Mouse (Mus musculus) neural tube, embryonic 12.5 days (tissue): ENCODE data around the gene Slc26a10. TPM values are rescaled to one million over a fixed set of nuclear protein-coding genes. Genes with fewer than 3 reads are reported as not detected.
"Not testable (repeated sequence)": the region's sequence is repeated elsewhere in the genome, so short reads cannot be mapped to it uniquely, and the experiment has no call there.

Experiments used
- ATAC-seq: fragments of 200-750 bp; cut with Nextera tagmentation; 2 replicates; pipeline ENCODE4 v1.8.0; 2017; ENCODE audit warnings: low read depth, mild to moderate bottlenecking, moderate TSS enrichment, moderate library complexity; ENCODE audit not compliant: low FRiP score
- H3K27ac ChIP-seq: fragments of 300-500 bp; sonication (generic); 2 replicates; pipeline ENCODE4 v1.5.1; 2016
- H3K27me3 ChIP-seq: fragments of 300-500 bp; sonication (generic); replicated peaks from 2 replicates; pipeline ENCODE4 v1.6.1; 2016; ENCODE audit warnings: mild to moderate bottlenecking
- H3K36me3 ChIP-seq: fragments of 300-500 bp; sonication (generic); 2 replicates; pipeline ENCODE4 v1.6.1; 2016; ENCODE audit warnings: mild to moderate bottlenecking
- H3K4me1 ChIP-seq: fragments of 300-500 bp; sonication (generic); 2 replicates; pipeline ENCODE4 v1.6.1; 2016
- H3K4me2 ChIP-seq: fragments of 300-500 bp; sonication (generic); replicated peaks from 2 replicates; pipeline ENCODE4 v1.6.1; 2016; ENCODE audit warnings: mild to moderate bottlenecking
- H3K4me3 ChIP-seq: fragments of 300-500 bp; sonication (generic); 2 replicates; pipeline ENCODE4 v1.5.1; 2016
- H3K9ac ChIP-seq: fragments of 300-500 bp; sonication (generic); 2 replicates; pipeline ENCODE4 v1.6.1; 2016; ENCODE audit warnings: mild to moderate bottlenecking
- H3K9me3 ChIP-seq: fragments of 300-500 bp; sonication (generic); 2 replicates; pipeline ENCODE4 v1.6.1; 2016; ENCODE audit warnings: mild to moderate bottlenecking
- WGBS: fragments of 180-500 bp; shearing (Covaris S2); methylation state at CpG from one replicate; pipeline ENCODE4 v1.1.7; 2016; 5-methylcytosine and 5-hydroxymethylcytosine counted together
- polyA plus RNA-seq: library from polyadenylated mRNA; unstranded; fragments of >200 nt; fragmentation: Nextera tagmentation; extraction: Ambion mirVana; gene quantifications from 2 replicates; pipeline ENCODE4 v1.2.1, GENCODE M21; 2016

Slc26a10 gene
- polyA plus RNA-seq, 1 experiment from 2014 or later = 1.8 TPM

- no peak for ATAC-seq
- Histone ChIP-seq H3K4me1 (peaks cover 40% of the 10 kb centered on the region), H3K4me2 (no peak overlapping the region), H3K27ac (no peak overlapping the region), H3K36me3 (peaks cover 47% of the 10 kb centered on the region), H3K9me3 (no peaks in the 10 kb centered on the region), H3K27me3 (no peaks in the 10 kb centered on the region), H3K9ac (no peak overlapping the region), H3K4me3 (no peak overlapping the region)
- 90% methylated on average over 8 of the region's 8 CpGs for WGBS
Observed at GRCm38 (mm10) chr10:127197104-127197503, 16.7 kb upstream of the Slc26a10 start.

- Histone ChIP-seq H3K27me3 (no peaks in the 10 kb centered on the region), H3K4me2 (peak overlapping the region; percentile 75), H3K36me3 (peaks cover 45% of the 10 kb centered on the region), H3K9me3 (no peaks in the 10 kb centered on the region), H3K27ac (0 out of 2 replicates have a peak overlapping the region, but pooled peaks have one; percentile 27), H3K4me3 (peak overlapping the region; percentile 95), H3K4me1 (peaks cover 40% of the 10 kb centered on the region), H3K9ac (0 out of 2 replicates have a peak overlapping the region, but pooled peaks have one; percentile 92)
- peak; percentile 23 for ATAC-seq
- WGBS = 5% methylated on average over 5 of the region's 5 CpGs
Observed at GRCm38 (mm10) chr10:127196392-127196791, 15.9 kb upstream of the Slc26a10 start.

GRCm38 (mm10) chr10:127195328-127196129 lies 15.1 kb upstream of the Slc26a10 start, which contains the start of gene Dtx3:
Gene Dtx3 (minus strand): TSS chr10:127195728.
- peak within 1 kb of the TSS; percentile 92 for H3K9ac ChIP-seq
- no peaks in the 10 kb centered on the region for H3K27me3 ChIP-seq
- H3K4me1 ChIP-seq = peaks cover 48% of the 10 kb centered on the region
- ATAC-seq = peak; percentile 78
- peaks cover 45% of the 10 kb centered on the region for H3K36me3 ChIP-seq
- H3K9me3 ChIP-seq = no peaks in the 10 kb centered on the region
- H3K4me3 ChIP-seq = peak within 1 kb of the TSS; percentile 95
- peak within 1 kb of the TSS; percentile 75 for H3K4me2 ChIP-seq
- peak within 1 kb of the TSS; percentile 83 for H3K27ac ChIP-seq
- WGBS = under 1% methylated on average over 39 of the region's 47 CpGs

GRCm38 (mm10) chr10:127194428-127195327 lies 14.2 kb upstream of the Slc26a10 start:
- Histone ChIP-seq H3K4me3 (peak overlapping the region; percentile 95), H3K4me1 (peaks cover 57% of the 10 kb centered on the region), H3K36me3 (peaks cover 37% of the 10 kb centered on the region), H3K4me2 (peak overlapping the region; percentile 75), H3K9ac (peak overlapping the region; percentile 92), H3K27ac (peak overlapping the region; percentile 83), H3K9me3 (no peaks in the 10 kb centered on the region), H3K27me3 (no peaks in the 10 kb centered on the region)
- WGBS = 20% methylated on average over 22 of the region's 22 CpGs
- peak; percentile 12; the same call in 1 of the 2 replicates for ATAC-seq

DNA sequence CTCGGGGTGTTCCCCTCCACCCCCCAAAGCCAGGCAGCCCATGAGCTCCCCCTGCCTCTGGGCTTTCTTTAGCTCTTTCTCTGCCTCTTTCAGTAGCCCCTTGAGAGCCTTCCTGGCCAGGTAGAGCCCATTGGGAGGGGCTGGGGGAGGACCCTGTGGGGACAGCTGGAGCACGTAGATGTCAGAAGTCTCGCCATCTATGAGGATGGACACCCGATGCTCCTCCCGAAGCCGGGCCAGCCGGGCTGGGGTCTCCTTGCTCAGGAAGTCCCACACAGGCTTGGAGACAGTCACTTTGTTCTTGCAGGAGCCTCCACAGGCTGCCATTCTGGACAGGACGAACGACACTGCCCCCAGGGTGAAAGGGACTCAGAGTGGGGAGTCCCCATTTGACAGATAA lies 12.6 kb upstream of the Slc26a10 start:
- Histone ChIP-seq H3K4me2 (0 out of 2 replicates have a peak overlapping the region, but pooled peaks have one; percentile 12), H3K36me3 (peaks cover 21% of the 10 kb centered on the region), H3K4me1 (peaks cover 68% of the 10 kb centered on the region), H3K4me3 (no peak overlapping the region), H3K9me3 (no peaks in the 10 kb centered on the region), H3K9ac (no peak overlapping the region), H3K27me3 (no peaks in the 10 kb centered on the region), H3K27ac (no peak overlapping the region)
- WGBS = 85% methylated on average over 9 of the region's 9 CpGs
- no peak for ATAC-seq

DNA sequence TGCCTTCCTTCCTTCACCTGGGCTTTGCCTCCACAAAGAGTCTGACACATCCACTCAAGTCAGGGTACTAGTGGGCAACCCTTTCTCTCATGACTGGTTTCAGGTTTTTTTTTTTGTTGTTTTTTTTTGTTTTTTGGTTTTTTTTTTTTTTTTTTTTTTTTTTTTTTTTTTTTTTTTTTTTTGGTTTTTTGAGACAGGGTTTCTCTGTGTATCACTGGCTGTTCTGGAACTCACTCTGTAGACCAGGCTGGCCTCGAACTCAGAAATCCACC lies 11.5 kb upstream of the Slc26a10 start:
- WGBS = 95% methylated on average over 1 of the region's 1 CpGs
- H3K36me3 ChIP-seq = peaks cover 19% of the 10 kb centered on the region
- H3K9ac ChIP-seq, H3K27ac ChIP-seq, ATAC-seq, H3K9me3 ChIP-seq, H3K4me3 ChIP-seq, H3K27me3 ChIP-seq, H3K4me2 ChIP-seq: not testable (repeated sequence)
- H3K4me1 ChIP-seq = peaks cover 69% of the 10 kb centered on the region

GRCm38 (mm10) chr10:127191191-127192056 lies 11.0 kb upstream of the Slc26a10 start:
- no peak overlapping the region for H3K27ac ChIP-seq
- H3K9me3 ChIP-seq = no peaks in the 10 kb centered on the region
- no peaks in the 10 kb centered on the region for H3K27me3 ChIP-seq
- no peak overlapping the region for H3K4me3 ChIP-seq
- H3K36me3 ChIP-seq = peaks cover 24% of the 10 kb centered on the region
- H3K9ac ChIP-seq = no peak overlapping the region
- no peak for ATAC-seq
- 82% methylated on average over 19 of the region's 19 CpGs for WGBS
- H3K4me2 ChIP-seq = peak overlapping the region; percentile 94
- peaks cover 66% of the 10 kb centered on the region for H3K4me1 ChIP-seq

DNA sequence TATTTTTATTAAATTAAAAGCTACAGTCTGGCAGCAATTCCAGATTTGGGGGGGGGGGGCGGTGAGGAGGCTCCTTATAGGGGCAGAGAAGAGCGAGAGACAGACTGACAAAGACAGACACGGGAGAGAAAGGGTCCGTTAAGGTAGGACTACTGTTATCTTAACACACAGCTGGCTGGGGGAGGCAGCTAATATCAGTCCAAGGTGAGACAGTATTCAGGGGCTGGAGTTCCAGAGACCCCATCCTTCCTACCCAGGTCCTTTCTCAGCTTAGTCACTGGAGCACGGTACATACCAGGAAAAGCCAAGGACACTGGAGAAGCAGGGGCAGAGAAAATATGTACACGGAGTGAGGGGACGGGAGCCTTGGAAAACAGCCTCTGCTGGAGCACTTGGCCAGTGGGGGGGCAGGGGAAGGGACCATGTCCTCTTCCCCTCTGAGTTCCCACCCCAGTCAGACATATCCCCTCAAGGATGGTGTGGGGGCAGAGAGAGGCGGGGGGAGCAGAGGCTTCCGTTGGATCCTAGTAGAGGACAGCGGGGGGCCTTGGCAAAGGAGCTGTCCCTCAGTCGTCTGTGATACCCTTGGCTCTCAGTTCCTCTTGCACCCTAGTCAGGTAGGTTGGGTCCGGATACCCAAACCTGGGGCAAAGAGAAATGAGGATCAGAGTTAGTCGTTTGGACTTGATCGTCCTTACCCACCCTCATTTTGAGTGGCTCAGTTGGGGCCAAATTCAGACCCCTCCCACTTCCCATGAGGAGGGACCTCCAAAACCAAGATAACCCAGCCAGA lies 10.1 kb upstream of the Slc26a10 start:
- Histone ChIP-seq H3K36me3 (peaks cover 28% of the 10 kb centered on the region), H3K27ac (peak overlapping the region; percentile 53), H3K4me3 (0 out of 2 replicates have a peak overlapping the region, but pooled peaks have one; percentile 76), H3K4me1 (peaks cover 61% of the 10 kb centered on the region), H3K9ac (peak overlapping the region; percentile 89), H3K9me3 (no peaks in the 10 kb centered on the region), H3K4me2 (peak overlapping the region; percentile 94), H3K27me3 (no peaks in the 10 kb centered on the region)
- ATAC-seq = no peak
- 34% methylated on average over 14 of the region's 14 CpGs for WGBS

DNA sequence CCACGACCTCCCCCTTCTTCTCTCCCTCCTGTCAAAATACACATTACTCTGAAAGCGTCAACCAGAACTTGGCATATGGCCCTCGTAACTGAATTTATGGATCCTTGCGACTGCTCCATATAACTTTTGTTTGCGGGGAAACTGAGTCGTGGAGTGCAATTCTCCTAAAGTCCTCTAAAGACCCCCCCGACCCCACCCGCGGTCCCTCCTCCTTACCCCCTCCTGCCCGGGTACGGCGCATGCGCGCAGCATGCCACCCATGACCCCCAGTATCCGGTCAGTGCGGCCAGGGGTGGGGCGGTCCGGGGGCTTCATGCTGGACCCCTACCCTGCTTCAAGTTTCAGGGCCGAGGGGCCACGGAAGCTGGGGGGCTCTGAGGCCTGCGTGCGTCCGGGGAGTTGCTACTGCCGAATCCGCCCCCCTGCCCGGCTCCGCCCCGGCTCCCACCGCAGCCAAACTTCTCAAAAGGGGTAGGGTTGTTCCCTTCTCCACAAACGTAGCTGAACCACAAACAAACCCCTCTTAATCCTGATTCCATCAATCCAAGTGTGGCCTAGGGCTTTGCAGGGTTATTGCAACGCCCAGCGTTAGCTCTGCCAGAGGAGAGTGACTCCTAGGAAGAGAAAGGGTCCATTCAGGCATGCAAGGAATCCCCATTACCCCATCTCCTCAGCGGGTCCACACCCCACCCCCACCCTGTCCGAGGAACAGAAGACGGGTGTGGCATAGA lies 9.4 kb upstream of the Slc26a10 start, which contains the start of gene Arhgef25:
TSS of gene Arhgef25 (minus strand) at position 433 of the 731 bp plus-strand sequence.
- H3K27ac ChIP-seq = peak within 1 kb of the TSS; percentile 62
- ATAC-seq = peak; percentile 13; the same call in 1 of the 2 replicates
- H3K36me3 ChIP-seq = peaks cover 33% of the 10 kb centered on the region
- peak within 1 kb of the TSS; percentile 76 for H3K4me3 ChIP-seq
- peak within 1 kb of the TSS; percentile 94 for H3K4me2 ChIP-seq
- H3K4me1 ChIP-seq = peaks cover 58% of the 10 kb centered on the region
- peak within 1 kb of the TSS; percentile 89 for H3K9ac ChIP-seq
- H3K9me3 ChIP-seq = no peaks in the 10 kb centered on the region
- under 1% methylated on average over 35 of the region's 35 CpGs for WGBS
- no peaks in the 10 kb centered on the region for H3K27me3 ChIP-seq

DNA sequence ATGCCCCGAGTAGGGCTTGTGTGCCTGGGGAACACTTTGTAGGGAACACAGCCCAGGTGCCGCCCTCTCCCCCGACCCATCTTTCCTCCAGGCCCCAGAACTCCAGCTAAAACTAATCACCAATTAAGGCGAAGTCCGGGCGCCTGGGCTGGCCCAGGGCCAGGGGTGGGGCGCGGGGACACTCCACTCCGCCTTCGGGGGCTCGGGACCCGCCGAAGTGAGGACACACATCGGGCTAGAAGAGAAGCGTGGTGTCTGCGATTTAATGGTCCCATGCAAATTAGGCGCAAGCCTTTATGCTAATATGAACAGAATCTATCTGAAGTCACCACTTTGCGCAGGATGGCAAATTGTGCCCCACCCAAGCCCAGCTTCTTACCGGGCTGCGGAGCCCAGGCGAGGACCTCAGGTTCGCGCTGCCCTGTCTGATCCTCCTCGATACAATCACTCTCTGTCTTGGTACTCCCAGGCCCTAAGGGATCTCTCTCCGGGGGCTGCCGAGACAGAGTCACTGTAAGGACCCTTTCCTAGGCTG lies 8.7 kb upstream of the Slc26a10 start:
- peak overlapping the region; percentile 89 for H3K9ac ChIP-seq
- H3K36me3 ChIP-seq = peaks cover 33% of the 10 kb centered on the region
- ATAC-seq = peak; percentile 22
- peak overlapping the region; percentile 94 for H3K4me2 ChIP-seq
- H3K27me3 ChIP-seq = no peaks in the 10 kb centered on the region
- H3K4me1 ChIP-seq = peaks cover 57% of the 10 kb centered on the region
- H3K4me3 ChIP-seq = peak overlapping the region; percentile 76
- H3K9me3 ChIP-seq = no peaks in the 10 kb centered on the region
- WGBS = under 1% methylated on average over 26 of the region's 26 CpGs
- peak overlapping the region; percentile 47 for H3K27ac ChIP-seq
